Mouse (Mus musculus) hindbrain, embryonic 16.5 days (tissue): Measurements from ENCODE around the gene Nckap5. TPM values are rescaled to one million over a fixed set of nuclear protein-coding genes. Genes with fewer than 3 reads are reported as not detected.
A peak's percentile ranks its signal among the peaks of the same experiment; 100 is the strongest.

Experiments
- ATAC-seq: fragments of 200-750 bp; cut with Nextera tagmentation; 2 replicates; pipeline ENCODE4 v1.8.0; 2017; ENCODE audit warnings: moderate TSS enrichment, moderate library complexity
- H3K27ac ChIP-seq: fragments of 300-500 bp; sonication (generic); 2 replicates; pipeline ENCODE4 v1.5.1; 2014; ENCODE audit warnings: low read depth, mild to moderate bottlenecking, control low read depth, low read length, moderate library complexity
- H3K27me3 ChIP-seq: fragments of 300-500 bp; sonication (generic); replicated peaks from 2 replicates; pipeline ENCODE4 v1.6.1; 2014; ENCODE audit warnings: low read length; ENCODE audit not compliant: control insufficient read depth, insufficient read depth
- H3K36me3 ChIP-seq: fragments of 300-500 bp; sonication (generic); 2 replicates; pipeline ENCODE4 v1.6.1; 2014; ENCODE audit warnings: mild to moderate bottlenecking, low read length, moderate library complexity, mixed read lengths; ENCODE audit not compliant: control insufficient read depth, insufficient read depth
- H3K4me1 ChIP-seq: fragments of 300-500 bp; sonication (generic); 2 replicates; pipeline ENCODE4 v1.6.1; 2014; ENCODE audit warnings: low read depth, low read length; ENCODE audit not compliant: control insufficient read depth, insufficient read depth
- H3K4me2 ChIP-seq: fragments of 300-500 bp; sonication (generic); 2 replicates; pipeline ENCODE4 v1.6.1; 2014; ENCODE audit warnings: mild to moderate bottlenecking, low read length, control low read depth, moderate library complexity
- H3K4me3 ChIP-seq: fragments of 300-500 bp; sonication (generic); 2 replicates; pipeline ENCODE4 v1.5.1; 2014; ENCODE audit warnings: mild to moderate bottlenecking, low read length, control low read depth, moderate library complexity
- H3K9ac ChIP-seq: fragments of 300-500 bp; sonication (generic); 2 replicates; pipeline ENCODE4 v1.6.1; 2014; ENCODE audit warnings: low read depth, mild to moderate bottlenecking, control low read depth, low read length, moderate library complexity
- H3K9me3 ChIP-seq: fragments of 300-500 bp; sonication (generic); 2 replicates; pipeline ENCODE4 v1.6.1; 2014; ENCODE audit warnings: mild to moderate bottlenecking, low read length, moderate library complexity; ENCODE audit not compliant: control insufficient read depth
- WGBS: fragments of 180-500 bp; shearing (Covaris S2); extraction: QIAGEN DNeasy Blood & Tissue Kit; methylation state at CpG from one replicate; pipeline ENCODE4 v1.1.7; 2014; 5-methylcytosine and 5-hydroxymethylcytosine counted together
- polyA plus RNA-seq: library from polyadenylated mRNA; unstranded; fragments of >200 nt; fragmentation: Nextera tagmentation; extraction: Ambion mirVana; gene quantifications from 2 replicates; pipeline ENCODE4 v1.2.1, GENCODE M21; 2015

The Nckap5 gene
- polyA plus RNA-seq, 1 experiment from 2014 or later = 13.9 TPM

DNA sequence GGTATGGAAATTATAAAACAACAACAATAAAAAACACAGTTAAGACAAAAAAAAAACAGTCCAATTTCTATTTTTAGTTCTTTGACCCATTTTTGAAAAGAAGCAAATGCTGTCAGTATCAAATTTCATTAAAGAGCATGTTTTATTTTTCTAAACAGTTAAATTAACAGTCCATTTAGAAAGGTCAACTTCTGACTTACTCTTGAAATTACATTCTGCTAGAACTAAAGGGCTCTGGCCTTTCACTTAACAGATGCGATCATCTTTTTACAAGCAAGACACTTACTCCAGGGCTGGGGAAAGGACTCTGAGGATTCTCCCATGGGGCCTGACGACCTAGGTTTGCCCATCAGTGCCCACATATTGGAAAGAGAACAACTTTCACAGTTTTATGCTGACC, 359.2 kb downstream of the Nckap5 start:
- H3K4me2 ChIP-seq = no peak overlapping the region
- peaks cover 5% of the 10 kb centered on the region for H3K4me1 ChIP-seq
- ATAC-seq = no peak
- WGBS = 65% methylated on average over 2 of the region's 2 CpGs
- no peak overlapping the region for H3K9ac ChIP-seq
- H3K36me3 ChIP-seq = no peaks in the 10 kb centered on the region
- no peak overlapping the region for H3K27ac ChIP-seq
- H3K27me3 ChIP-seq = no peaks in the 10 kb centered on the region
- no peak overlapping the region for H3K4me3 ChIP-seq
- H3K9me3 ChIP-seq = no peaks in the 10 kb centered on the region

- ATAC-seq = no peak
- H3K9ac ChIP-seq = no peak overlapping the region
- H3K36me3 ChIP-seq = no peaks in the 10 kb centered on the region
- no peak overlapping the region for H3K27ac ChIP-seq
- no peak overlapping the region for H3K4me3 ChIP-seq
- H3K4me1 ChIP-seq = peaks cover 5% of the 10 kb centered on the region
- no peaks in the 10 kb centered on the region for H3K9me3 ChIP-seq
- 52% methylated on average over 2 of the region's 2 CpGs for WGBS
- no peak overlapping the region for H3K4me2 ChIP-seq
- no peaks in the 10 kb centered on the region for H3K27me3 ChIP-seq
Measured at GRCm38 (mm10) chr1:126470883-126471282, 359.7 kb downstream of the Nckap5 start.

GRCm38 (mm10) chr1:126469818-126470544, 360.6 kb downstream of the Nckap5 start:
- peak; percentile 56 for ATAC-seq

DNA sequence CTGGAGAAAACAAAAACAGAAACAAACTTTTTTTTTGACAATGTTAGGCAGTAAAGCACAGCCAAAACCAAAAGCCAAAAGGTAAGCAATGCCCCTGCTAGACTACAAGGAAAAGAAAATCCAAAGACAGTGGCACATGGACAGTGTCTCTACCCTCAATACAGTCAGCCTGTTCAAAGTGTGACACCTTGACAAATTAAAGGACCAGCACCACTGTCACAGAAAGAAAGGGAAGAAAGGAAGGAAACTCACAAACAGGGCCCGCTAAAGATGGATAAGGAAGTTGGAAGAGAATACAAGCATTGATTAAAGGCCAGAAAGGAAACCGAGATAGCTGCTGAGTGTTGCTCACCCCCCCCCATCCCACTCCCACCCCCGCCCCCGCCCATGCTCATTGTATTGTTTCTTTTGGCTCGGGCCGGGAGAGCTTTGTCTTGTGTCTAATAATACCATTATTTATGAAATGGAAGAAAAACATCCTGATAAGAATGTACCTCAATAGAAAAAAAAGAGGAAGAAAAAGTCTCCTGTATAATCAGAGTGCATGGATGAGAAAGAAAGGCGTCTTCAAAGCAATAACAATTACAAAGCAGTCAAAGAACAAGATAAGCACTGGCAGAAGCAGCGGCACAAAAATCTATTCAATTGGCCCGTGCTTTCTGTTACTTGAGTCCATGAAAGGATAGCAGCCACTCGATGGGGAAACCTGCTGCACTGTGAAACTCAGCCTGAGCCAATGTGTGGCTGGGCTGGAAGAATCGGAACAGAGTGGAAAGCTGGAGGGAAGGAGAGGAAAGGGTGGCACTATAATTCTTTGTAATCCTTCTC, 368.9 kb downstream of the Nckap5 start:
- Histone ChIP-seq H3K27ac (no peak overlapping the region), H3K9ac (no peak overlapping the region), H3K9me3 (no peaks in the 10 kb centered on the region), H3K36me3 (no peaks in the 10 kb centered on the region), H3K4me3 (no peak overlapping the region), H3K4me1 (peaks cover 5% of the 10 kb centered on the region; the same call in 1 of the 2 replicates), H3K27me3 (no peaks in the 10 kb centered on the region), H3K4me2 (no peak overlapping the region)
- ATAC-seq = no peak
- 15% methylated on average over 11 of the region's 11 CpGs for WGBS

More at GRCm38 (mm10) chr1:126469818-126470544, 360.6 kb downstream of the Nckap5 start:
- H3K27me3 ChIP-seq = no peaks in the 10 kb centered on the region
- no peaks in the 10 kb centered on the region for H3K36me3 ChIP-seq
- H3K9ac ChIP-seq = no peak overlapping the region
- H3K4me2 ChIP-seq = no peak overlapping the region
- no peaks in the 10 kb centered on the region for H3K9me3 ChIP-seq
- H3K27ac ChIP-seq = no peak overlapping the region
- peaks cover 5% of the 10 kb centered on the region for H3K4me1 ChIP-seq
- H3K4me3 ChIP-seq = no peak overlapping the region
- 29% methylated on average over 5 of the region's 5 CpGs for WGBS

GRCm38 (mm10) chr1:126457739-126458138, 372.9 kb downstream of the Nckap5 start:
- no peak overlapping the region for H3K9ac ChIP-seq
- H3K36me3 ChIP-seq = no peaks in the 10 kb centered on the region
- no peak for ATAC-seq
- no peak overlapping the region for H3K27ac ChIP-seq
- no peak overlapping the region for H3K4me3 ChIP-seq
- 81% methylated on average over 1 of the region's 1 CpGs for WGBS
- H3K4me2 ChIP-seq = no peak overlapping the region
- H3K4me1 ChIP-seq = peaks cover 8% of the 10 kb centered on the region
- H3K9me3 ChIP-seq = no peaks in the 10 kb centered on the region
- no peaks in the 10 kb centered on the region for H3K27me3 ChIP-seq

GRCm38 (mm10) chr1:126454504-126455173, 376.0 kb downstream of the Nckap5 start:
- Histone ChIP-seq H3K4me2 (peak overlapping the region; percentile 2; the same call in 1 of the 2 replicates), H3K4me1 (peaks cover 3% of the 10 kb centered on the region), H3K9ac (no peak overlapping the region), H3K27me3 (no peaks in the 10 kb centered on the region), H3K36me3 (no peaks in the 10 kb centered on the region), H3K4me3 (no peak overlapping the region), H3K27ac (0 out of 2 replicates have a peak overlapping the region, but pooled peaks have one; percentile 6), H3K9me3 (no peaks in the 10 kb centered on the region)
- 20% methylated on average over 9 of the region's 9 CpGs for WGBS
- peak; percentile 91 for ATAC-seq

DNA sequence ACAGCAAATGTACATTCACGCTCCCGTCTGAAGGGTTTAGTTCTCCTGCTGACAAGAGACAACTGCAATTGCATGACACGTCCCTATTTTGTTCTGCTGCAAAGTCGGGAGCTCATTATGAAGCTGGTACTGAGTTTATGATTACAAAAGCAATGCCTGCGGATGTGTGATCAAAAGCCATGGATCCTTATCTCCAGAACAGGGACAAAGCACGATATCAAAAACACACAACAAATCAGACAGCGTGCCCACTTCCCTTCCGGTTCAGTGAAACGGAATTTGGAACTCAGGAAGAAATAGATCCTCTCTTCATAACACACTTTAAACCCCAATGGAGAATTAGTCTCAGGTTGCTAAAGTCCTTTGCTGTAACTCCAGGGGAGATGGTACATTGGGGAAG, 379.1 kb downstream of the Nckap5 start:
- no peak overlapping the region for H3K9ac ChIP-seq
- no peaks in the 10 kb centered on the region for H3K27me3 ChIP-seq
- no peak overlapping the region for H3K27ac ChIP-seq
- H3K4me3 ChIP-seq = no peak overlapping the region
- no peak overlapping the region for H3K4me2 ChIP-seq
- H3K4me1 ChIP-seq = peaks cover 3% of the 10 kb centered on the region
- 64% methylated on average over 9 of the region's 9 CpGs for WGBS
- no peaks in the 10 kb centered on the region for H3K36me3 ChIP-seq
- ATAC-seq = no peak
- no peaks in the 10 kb centered on the region for H3K9me3 ChIP-seq

- H3K4me1 ChIP-seq = no peaks in the 10 kb centered on the region
- no peaks in the 10 kb centered on the region for H3K9me3 ChIP-seq
- H3K27me3 ChIP-seq = no peaks in the 10 kb centered on the region
- no peak overlapping the region for H3K4me3 ChIP-seq
- ATAC-seq = no peak
- H3K36me3 ChIP-seq = no peaks in the 10 kb centered on the region
- no peak overlapping the region for H3K27ac ChIP-seq
- no peak overlapping the region for H3K9ac ChIP-seq
- 51% methylated on average over 2 of the region's 2 CpGs for WGBS
- no peak overlapping the region for H3K4me2 ChIP-seq
Measured at GRCm38 (mm10) chr1:126449424-126449823, 381.2 kb downstream of the Nckap5 start.

DNA sequence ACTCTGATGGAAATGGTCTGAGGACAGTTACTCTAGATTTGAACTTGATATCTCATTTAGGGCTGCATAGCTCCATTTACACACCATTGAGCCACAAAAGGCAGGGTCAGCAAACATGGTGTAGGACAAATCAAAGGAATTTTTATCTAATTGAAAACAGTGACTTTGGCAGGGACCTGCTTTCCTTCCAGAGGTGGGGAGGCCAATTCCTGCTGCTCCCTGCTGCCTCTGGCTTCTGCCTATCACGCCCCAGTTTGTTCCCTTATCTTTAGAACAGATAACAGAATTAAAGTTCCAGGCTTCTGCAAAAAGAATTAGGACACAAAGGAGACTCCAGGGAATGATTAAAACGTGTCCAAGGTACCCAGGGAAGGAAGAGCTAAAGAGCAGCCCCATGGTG, 386.7 kb downstream of the Nckap5 start:
- Histone ChIP-seq H3K4me1 (no peaks in the 10 kb centered on the region), H3K4me2 (no peak overlapping the region), H3K4me3 (no peak overlapping the region), H3K9ac (no peak overlapping the region), H3K36me3 (no peaks in the 10 kb centered on the region), H3K27ac (no peak overlapping the region), H3K9me3 (no peaks in the 10 kb centered on the region), H3K27me3 (no peaks in the 10 kb centered on the region)
- 51% methylated on average over 2 of the region's 2 CpGs for WGBS
- ATAC-seq = no peak
